Mouse (Mus musculus) brain, embryonic 14.5 days (tissue): ENCODE measurements around the gene Pitpnc1.

Source experiments
- CTCF ChIP-seq: fragments of 200-500 bp; IDR thresholded peaks from 2 replicates; pipeline ENCODE4 v1.5.1; 2012; ENCODE audit warnings: inconsistent platforms, mild to moderate bottlenecking, moderate library complexity, borderline replicate concordance; ENCODE audit not compliant: insufficient read depth, insufficient read length; ENCODE audit errors: extremely low read depth
- POLR2A ChIP-seq: fragments of 200-500 bp; IDR thresholded peaks from 2 replicates; pipeline ENCODE4 v1.6.1; 2012; ENCODE audit warnings: mild to moderate bottlenecking, inconsistent platforms, borderline replicate concordance; ENCODE audit not compliant: poor library complexity, insufficient read depth, insufficient read length, severe bottlenecking; ENCODE audit errors: extremely low read depth

DNA sequence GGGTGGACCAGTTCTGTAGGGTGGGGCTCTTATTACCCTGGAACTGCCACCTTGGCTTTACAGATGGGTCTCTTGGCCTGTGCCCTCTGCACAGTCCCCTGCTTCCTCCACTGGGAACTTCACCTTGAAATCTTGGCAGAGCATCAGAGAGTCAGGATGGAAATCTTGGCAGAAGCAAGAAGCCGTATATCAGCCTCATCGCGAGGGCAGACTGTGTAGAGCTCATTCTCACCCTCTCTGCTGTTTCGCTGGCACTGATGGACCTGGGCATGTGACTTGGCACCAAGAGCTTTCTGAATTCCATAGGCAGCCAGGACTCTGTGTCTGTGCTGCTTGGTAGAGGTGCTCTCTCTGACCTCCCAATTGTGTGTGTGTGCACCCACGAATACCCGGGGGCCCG, 221.7 kb downstream of the Pitpnc1 start:
- TF ChIP-seq CTCF (no peak), POLR2A (no peak)
